Mouse (Mus musculus) adrenal gland, postnatal 4 days (tissue): Measurements from ENCODE around the gene Dixdc1. TPM values are rescaled to one million over a fixed set of nuclear protein-coding genes. Genes with fewer than 3 reads are reported as not detected.

ENCODE experiments used
- DNase-seq, 2 experiments: peaks; one replicate each; pipeline ENCODE4 v3.0.0; 2021 to 2022; ENCODE audit warnings: low spot score in 2 of 2, mixed read lengths in 2 of 2
- total RNA-seq, 2 experiments: library from RNA; stranded (reverse); gene quantifications; 2 replicates each; pipeline ENCODE4 v1.2.3; 2021

Dixdc1 gene
- total RNA-seq, 2 experiments from 2014 or later = 16.0 to 19.7 TPM

DNA sequence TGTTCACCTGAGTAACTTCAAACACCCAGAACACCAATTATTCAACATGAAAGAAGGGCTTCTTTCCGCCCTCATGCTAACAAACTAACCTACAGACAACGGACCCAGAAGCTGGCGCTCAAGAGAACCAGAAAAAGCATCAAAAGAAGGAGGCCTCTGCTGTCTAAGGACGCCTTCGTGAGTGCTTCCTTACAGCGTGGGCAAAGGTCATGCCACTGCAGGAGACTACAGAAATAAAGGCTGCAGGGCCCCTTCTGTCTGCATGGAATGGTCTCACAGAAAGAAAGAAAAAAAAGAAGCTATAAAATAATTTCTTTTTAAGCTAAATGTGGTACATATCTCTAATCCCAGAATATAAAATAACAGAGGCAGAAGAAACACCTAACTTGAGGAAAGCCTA, 34.4 kb downstream of the Dixdc1 start:
- no peak for DNase-seq

DNA sequence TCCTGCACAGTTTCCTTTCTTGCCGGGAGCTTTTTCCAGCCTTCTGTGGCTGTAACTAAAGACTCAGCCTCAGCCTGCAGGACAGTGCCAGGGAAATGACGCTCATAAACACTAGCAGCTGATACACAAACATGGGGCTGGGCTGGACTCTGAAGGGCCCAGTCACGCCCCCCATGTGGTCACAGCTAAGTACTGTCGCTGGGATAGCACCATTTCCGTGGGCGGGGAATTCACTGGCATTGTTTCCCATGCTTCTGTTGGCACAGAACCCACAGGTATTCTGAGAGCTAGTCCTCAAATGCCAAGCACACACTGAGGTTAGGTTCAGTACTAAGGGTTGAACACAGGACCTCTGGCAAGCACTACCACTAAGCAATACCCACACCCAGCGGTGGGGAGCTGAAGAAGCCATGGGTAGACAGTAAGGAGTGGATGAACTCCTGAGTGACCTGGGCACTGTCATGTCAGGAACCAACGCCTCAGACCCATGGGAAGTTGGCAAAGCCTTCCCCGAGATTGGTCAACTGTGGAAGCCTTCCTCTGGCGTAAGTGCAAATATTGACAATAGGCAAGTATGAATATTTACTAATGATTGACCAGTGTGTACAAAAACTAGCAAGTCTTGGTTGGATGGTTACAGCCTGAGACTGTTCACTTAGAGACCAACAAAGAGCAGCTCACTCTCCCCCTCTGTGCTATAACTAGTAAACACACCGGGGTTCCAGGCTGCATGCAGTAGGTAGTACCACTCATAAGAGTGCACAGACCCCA, 38.2 kb downstream of the Dixdc1 start:
- DNase-seq = no peak

DNA sequence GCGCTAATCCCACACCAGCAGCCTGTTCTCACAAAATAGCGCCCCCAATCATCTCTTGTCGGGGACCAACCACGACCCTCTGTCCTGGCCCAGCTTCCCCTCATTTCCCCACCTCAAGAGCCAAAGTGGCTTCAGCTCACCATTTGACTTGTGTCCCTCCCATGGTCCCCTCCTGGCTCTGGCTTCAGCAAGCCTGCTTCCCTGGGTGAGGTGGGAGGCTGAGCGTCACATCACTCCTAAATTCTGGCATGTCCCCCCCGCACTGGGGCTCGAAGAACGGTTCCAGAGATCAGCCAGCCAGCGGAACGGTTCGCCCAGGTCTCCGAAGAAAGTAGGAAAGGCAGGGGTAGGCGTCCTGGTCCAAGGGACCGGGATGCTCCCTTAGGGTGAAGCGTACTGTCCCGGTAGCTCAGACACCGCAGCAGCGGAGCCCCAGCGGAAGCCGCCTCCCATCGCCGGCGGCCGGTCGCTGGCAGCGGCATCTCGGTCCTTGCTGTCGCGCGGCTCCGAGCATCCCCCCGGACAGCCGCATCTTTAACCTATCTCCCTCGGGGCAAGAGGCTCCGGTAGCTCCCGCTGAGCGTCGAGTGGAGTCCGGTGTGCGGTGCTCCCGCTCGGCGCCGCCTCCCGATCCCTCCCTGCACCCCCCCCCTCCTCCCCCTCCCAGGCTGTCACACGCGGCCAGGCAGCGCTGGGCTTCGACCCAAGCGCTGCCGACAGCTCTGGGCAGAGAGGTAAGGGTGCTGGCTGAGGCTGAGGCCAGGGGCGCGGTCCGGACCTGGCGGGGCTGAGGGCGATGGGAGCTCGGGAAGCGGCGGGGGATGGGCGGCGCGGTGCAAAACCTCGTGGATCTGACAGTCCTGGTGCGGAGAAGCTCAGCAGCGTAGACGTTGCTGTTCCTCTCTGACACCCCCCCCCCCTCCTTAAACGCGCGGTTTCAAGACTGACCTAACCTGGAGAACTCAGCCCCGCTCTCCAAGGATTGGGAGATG, 40.6 kb downstream of the Dixdc1 start:
- no peak for DNase-seq

DNA sequence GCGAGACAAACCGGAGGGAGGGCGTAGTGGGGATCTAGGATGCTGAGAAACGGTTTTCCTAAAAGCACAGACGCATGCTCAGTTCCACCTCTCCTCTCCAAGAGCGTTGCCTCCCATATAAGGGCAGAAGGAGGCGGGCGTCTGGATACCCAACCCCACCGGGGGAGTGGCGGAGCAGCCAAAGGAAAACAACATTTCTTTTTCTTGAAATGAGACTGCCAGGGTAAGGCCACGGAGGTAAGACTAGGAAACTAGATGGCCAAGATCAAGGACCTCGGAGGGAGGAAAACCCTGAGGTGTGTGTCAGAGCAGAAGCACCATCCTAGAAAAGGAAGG, 41.6 kb downstream of the Dixdc1 start:
- DNase-seq = peak; percentile 19 to 43

DNA sequence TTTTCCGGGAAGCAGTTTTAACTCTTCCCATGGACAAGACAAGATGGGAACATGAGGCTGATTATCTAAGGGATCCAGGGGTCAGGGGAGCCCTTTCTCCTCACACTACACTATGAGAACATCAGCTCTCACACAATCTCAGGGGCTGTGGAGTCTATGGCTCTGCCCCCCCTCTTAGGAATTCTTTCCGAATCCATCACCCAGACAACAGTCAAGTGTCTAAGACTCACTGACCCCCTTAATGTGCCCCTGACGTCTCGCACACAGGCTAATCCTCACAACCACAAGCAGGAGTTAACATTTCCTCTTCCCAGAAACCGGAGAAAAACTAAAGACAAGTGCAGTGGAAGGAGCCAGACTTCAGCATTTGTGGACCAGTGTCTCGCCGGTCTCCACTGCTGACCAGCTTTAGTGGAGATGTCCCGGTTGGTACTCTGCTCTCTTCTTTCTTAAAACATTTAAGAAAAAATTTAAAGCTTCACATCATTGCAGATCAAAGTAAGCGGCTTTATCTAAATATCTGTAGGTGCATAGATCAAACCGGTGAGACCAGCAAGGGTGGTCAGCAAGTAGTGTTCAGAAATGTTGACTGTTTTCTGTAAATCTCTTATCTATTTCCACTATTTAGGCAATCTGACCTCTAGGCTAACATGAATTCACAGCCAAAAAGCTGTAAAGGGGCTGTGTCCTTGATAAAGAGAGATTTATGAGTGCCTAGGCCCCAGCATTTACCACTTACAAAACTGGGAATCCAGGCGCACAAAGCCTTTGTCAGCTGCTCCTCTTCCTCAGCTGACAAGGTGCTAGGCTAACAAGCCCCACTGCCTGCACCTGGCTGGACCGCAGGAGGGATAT, 42.2 kb downstream of the Dixdc1 start:
- DNase-seq = no peak

GRCm38 (mm10) chr9:50695153-50695552, 44.2 kb downstream of the Dixdc1 start:
- no peak for DNase-seq

DNA sequence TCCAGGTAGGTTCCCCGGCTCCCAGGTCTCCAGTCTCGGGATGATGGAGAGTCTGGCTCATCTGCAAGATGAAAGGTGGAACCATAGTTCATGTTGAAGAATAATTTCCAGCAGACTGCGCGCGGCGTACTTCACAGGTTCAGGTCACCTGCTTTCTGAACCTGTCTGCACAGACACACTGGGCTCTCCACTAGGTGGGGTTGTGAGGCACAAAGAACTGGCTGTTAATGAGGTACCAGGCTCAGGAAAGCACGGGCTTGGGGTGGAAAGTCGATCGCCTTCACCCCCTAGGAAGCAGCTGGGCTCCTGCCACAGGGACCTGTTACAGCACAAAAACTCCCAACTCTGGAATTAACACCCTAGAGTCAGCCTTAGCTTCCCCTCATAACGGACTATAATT, 45.7 kb downstream of the Dixdc1 start:
- peak in 1 of 2 experiments; percentile 12 for DNase-seq

- no peak for DNase-seq
These were observed 46.4 kb downstream of the Dixdc1 start for GRCm38 (mm10) chr9:50692626-50693580.

DNA sequence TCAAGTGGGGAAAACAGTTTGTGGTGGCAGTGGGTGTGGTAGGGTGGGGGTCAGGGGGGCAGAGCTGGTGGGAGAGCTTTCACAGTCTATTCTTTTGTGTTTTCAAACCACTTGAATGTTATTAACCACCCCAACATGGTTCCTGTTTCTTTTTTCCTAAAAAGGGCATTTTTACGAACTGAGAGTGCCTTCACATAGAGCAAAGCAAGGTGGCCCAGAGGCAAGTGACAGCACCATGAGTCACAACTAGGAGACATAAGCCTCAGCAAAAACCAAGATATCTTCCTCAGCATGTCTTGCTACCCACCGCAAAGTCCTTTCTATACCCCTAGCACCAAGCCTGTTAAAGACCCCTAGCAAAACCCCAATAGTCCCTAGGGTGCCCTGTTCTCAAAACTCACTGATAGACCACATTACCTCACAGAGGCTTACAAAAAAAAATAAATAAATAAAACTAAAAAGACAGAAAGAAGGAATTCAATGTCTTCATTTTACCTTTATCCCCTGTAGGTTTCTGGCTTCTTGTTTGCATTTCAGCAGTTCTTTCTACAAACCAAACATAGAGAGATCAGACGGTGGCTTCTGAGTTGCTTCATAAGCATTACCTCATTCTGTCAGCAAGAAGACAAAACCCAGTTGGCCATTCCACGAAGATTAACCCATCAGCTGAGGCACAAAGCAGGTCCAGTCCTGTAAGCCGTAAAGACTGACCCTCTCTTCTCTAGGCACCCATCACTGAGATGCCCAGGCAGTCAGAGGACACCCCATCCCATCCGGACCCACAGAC, 52.3 kb downstream of the Dixdc1 start:
- no peak for DNase-seq

DNA sequence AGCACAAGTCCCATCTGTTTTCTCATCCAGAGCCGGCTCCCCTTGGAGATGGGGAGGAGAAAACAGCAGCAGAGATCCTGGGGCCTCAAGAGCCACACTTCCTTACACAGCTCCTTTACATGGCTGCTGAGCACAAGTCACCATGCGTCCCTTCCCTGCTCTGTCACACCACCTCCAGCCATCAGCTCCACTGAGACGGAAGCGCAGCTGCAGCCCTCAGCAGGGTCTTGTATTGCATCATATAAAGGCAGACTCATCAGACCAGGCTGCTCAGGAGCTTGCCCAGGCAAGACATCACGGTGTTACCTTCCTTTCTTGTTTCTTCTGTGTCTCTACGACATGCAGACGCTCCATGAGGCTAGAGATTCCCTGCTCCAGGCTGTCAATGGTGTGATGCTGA, 57.6 kb downstream of the Dixdc1 start:
- no peak for DNase-seq

DNA sequence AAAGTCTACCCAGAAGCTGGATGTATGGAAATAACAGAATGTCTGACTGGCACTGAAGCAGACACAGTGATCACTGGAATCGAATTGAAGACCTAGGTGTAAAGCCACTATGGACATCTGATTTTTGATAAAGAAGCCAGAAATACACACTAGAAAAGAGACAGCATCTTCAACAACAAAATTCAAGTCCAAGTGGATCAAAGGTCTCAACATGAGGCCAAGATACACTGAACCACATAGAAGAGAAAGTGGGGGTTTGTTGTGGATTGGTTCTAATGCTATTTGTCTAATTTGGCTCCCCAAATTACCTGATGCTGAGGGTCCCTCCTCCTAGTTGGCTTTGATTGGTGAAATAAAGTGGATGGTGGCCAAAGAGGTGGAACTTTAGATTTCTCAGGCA, 59.9 kb downstream of the Dixdc1 start:
- no peak for DNase-seq

- no peak for DNase-seq
These were observed 64.5 kb downstream of the Dixdc1 start for GRCm38 (mm10) chr9:50674771-50675170.

DNA sequence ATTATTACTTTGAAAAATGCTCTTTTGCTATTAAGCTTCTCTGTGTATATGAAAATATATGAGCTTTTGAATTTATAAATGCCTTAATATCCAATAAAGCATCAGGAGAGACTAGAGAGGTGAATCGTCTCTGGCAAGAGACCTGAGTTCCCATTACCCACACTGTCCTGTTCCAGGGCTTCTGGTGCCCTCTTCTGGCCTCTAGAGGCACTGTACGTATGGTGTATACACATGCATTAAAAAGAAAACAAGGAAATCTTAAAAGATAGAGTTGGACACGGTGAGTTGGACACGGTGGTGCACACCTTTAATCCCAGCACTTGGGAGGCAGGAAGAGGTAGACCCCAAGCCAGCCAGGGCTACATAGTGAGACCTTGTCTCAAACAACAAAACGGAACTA, 68.6 kb downstream of the Dixdc1 start:
- peak in 1 of 2 experiments; percentile 21 for DNase-seq

DNA sequence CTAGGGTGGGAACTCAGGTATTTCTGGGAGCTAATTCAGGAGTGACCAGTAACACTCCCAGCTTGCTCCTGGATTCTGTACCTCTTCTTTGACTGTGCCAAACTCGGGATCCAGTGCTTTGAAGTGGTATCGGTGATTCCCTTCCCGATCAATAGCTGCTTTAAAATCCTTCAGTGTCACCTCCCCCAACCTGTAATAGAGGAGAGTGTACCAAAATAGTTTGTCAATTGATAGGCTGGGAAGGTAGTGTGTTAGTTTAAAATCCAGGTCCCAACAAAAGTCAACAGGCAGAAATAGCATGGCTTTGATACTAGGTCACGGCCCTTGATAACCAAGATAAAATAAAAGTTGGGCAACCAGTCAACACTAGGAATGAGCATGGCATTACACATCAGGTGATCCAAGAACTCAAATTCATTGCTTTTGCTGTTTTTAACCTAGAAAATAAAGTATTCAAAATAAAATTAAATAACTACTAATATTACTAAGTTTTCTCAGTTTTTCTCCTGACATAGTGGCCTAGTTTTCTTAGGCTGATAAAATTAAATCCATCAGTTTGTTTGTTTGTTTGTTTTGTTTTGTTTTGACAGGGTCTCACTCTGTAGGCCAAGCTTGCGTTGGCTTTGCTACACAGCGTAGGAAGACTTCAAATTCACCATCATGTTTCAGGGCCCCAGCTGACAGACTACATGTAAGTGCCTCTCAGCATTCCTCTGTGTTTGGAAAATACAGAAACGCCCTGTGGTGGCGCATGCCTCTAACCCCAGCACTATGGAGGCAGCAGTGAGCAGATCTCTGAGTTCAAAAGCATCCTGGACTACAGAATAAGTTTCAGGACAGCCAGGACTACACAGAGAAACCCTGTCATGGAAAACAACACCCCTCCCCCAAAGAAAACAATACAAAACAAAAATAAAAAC, 71.5 kb downstream of the Dixdc1 start:
- DNase-seq = no peak

DNA sequence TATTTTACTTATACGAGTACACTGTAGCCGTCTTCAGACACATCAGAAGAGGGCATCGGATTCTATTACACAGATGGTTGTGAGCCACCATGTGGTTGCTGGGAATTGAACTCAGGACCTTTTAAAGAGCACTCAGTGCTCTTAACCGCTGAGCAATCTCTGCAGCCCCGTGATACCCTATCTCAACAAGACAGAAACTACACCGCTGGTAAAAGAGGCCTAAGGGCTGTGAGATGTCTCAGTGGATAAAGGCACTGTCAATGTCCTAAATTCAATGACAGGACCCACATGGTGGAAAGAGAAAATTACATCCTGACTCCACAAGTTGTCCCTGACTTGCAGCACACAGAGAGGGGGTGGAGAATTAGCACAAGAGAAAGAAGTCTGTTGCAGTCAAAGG, 72.9 kb downstream of the Dixdc1 start:
- no peak for DNase-seq

GRCm38 (mm10) chr9:50664826-50665225, 74.5 kb downstream of the Dixdc1 start:
- DNase-seq = no peak

GRCm38 (mm10) chr9:50660431-50660830, 78.9 kb downstream of the Dixdc1 start:
- no peak for DNase-seq
